Mouse (Mus musculus) testis, adult 2 months (tissue): ENCODE results near the gene Rnf135.

ENCODE experiments used
- CTCF ChIP-seq: fragments of 200-500 bp; IDR thresholded peaks from 2 replicates; pipeline ENCODE4 v1.5.1; 2012; ENCODE audit warnings: low read depth, mild to moderate bottlenecking, inconsistent platforms, low read length, moderate library complexity; ENCODE audit not compliant: control insufficient read depth, insufficient read depth, insufficient replicate concordance
- POLR2A ChIP-seq: fragments of 200-500 bp; IDR thresholded peaks from 2 replicates; pipeline ENCODE4 v1.6.1; 2012; ENCODE audit warnings: low read depth, mild to moderate bottlenecking, inconsistent platforms, low read length, moderate library complexity; ENCODE audit not compliant: control insufficient read depth

DNA sequence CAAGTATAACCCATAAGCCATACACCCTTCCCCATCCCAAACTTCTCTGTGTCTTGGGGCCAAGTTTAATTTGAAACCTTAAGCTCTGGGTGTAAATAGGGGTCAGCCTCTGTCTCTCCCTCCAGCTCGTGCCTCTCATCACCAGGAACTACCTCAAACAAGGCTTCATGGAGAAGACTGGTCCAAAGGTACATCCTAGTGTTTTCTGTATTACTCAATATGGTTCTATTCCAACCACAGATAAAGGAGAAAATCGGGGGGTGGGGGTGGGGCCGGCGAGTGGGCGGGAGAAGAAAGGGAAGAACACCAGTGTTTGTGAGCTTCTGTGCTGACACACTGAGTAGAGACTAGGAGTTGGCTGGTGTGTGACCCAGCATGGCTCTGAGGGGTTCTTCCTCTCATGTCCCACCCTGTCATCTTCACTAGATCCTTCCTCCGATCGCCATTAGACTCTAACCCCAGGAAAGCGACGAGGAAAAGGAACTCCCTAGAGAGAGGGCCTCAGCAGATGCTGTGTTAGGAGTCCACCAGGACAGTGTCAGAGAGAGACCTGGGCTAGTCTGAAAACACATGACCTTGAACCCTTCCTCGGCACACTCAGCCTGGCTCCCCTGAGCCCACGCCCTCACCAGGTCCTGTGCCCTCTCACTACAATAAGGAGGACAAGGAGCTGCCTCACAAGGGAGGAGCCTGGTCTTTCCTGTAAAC is 9.5 kb upstream of the Rnf135 start:
- TF ChIP-seq CTCF = no peak
- no peak for TF ChIP-seq POLR2A
